Mouse (Mus musculus) urinary bladder, adult 18-20 months (tissue): ENCODE measurements at regions not wholly inside any gene's neighbourhood (a gene's known extent, or its start where the extent isn't known, plus 50 kb on each side); places are given as distances from the start of the nearest gene placed in this dataset.

ENCODE experiments used
- DNase-seq, 2 experiments: peaks; one replicate each; pipeline ENCODE4 v3.0.0; 2022; ENCODE audit warnings: low spot score in 2 of 2, mixed read lengths in 2 of 2

DNA sequence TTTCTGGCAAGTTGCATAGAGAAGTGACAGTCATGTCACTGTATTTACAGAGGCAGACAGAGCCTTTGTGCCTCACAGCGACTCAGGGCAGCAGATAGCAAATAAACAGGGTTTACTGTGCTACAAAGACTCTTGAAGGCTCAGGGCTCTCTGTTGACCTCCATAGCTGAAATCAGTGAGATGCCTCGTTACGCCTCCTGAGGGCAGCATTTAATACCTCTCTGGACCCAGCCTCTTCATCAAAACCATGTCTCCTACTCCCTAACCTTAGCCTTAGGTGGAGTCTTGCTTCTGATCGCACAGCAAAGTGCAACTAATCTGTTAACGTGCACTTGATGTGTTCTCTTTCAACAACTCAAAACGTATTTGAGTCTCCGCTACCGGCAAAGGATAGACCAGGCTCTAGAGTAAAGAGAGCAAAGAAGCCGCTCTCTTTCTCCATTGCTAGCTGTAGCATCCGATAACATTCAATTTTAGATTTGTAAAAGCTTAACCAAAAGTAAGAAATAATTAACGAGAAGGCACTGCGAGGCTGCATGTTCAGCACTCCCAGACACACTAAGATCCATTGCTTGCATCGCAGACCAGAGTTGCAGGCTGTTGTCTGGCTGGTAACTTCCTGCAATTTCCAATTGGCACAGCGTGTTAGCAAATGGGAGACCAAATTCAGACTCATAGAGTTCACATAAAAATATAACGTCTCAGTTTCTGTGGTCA is 101.1 kb upstream of the Man2a1 start:
- peak in 1 of 2 experiments; percentile 3 for DNase-seq

DNA sequence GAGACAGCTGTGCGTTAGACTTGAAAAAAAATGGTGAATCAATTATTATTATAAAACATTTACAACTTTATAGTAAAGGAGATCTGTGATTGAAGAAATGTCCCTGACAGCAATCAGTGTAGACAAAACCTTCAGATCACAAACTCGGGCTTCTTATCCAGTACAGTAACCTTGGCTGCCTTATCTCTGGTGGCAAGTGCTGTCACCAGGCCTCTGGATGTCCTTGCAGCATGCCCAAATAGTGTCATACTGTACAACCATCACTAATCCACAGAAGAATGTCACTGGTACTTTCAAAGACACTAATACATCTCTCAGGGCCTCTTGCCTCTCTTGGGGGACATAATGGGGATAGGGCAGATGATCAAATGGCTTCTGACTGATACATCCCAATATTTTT is 98.2 kb upstream of the Man2a1 start:
- DNase-seq, result no peak

DNA sequence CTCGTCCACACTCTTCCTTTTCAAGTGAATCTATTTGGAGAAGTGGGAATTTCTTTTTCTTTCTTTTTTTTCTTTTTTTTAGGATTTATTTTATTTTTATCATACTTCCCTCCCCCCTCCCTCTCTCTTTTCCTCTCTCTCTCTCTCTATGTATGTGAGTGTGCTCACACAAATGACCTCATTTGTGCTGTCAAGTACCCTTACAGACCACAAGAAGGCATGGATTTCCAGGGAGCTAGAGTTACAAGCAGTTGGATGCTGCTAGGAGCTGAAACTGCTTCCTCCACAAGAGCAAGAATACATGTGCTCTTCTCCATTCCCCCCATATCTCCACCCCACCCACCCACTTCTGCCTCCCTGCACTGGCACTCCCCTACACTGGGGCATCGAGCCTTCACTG is 94.6 kb upstream of the Man2a1 start:
- no peak for DNase-seq

DNA sequence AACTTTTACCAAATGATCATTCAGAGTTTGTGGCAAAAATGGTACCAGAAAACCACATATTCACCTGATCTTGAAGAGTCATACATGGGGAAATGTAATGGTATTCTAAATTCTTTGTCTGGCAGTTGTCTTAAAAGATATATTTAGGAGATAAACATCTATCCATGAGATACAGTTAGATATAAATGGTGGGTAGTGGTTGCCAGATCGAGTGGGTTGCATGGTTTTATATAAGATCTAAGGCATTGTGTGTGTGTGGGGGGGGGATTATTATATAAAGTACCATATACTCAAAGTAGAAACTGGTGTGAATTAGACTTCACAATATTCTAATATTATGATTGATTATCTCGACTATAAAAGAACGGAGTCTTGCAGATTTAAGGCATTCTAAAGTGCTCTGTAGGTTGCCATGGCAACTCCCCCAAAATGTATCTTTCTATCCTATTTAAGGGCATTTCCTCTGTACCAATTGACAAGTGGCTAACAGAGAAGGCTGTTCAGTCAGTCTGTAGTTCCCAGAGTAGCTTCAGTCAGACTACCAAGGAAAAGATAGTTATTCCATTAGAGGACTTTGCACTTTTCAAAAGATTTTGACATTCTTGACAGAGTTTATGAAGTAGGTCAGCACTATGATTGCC is 89.3 kb upstream of the Man2a1 start:
- no peak for DNase-seq

DNA sequence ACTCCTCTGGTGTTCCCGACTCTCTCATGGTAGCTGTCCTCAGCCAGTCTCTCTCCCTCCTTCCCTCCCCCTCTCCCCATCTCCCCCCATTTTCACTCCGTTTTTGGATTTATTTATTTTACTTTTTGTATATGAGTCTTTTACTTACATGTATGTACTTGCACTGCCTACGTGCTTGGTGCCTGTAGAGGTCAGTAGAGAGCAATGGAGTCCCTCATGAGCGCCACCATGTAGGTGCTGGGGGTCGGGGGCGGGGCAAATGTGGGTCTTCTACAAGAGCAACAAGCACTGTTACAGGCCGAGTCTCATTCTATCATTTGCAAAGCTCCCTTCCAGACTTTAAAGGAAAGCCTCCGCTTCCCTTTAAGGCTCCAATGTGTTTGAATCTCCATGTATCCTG is 78.3 kb upstream of the Man2a1 start:
- DNase-seq, result no peak

DNA sequence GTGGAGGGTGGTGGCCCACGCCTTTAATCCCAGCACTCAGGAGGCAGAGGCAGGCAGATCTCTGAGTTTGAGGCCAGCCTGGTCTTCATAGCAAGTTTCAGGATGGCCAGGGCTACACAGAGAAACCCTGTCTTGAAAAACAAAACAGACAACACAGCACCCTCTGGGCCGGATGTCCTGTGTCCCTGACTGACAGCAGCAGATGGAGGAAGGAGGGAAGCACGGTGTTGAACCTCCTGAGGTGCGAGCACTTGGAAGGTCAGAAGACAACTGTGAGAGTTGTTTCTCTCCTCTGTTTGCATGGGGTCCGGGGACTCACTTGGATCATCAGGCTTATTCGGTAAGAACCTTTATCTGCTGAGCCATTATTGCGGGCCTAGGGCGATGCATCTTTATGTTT is 76.6 kb upstream of the Man2a1 start:
- no peak for DNase-seq

DNA sequence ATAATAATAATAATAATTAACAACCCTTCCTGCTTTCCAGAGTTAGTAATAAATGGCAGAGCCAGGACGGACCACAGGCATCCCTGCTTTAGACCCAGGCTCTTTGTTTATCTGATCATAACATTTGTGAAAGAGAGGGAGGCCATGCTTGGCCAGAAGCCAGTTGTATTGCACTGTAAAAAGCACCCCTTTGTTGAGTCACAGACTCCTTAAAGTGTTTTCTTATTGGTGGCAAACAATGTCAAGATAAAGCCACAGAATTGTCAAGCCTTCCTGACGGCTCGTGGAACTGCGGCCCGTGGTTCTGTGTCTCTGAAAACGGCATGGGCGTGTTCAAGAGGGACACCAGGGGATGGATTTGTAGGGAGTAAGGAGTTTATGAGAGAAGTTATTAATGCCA is 72.7 kb upstream of the Man2a1 start:
- no peak for DNase-seq

DNA sequence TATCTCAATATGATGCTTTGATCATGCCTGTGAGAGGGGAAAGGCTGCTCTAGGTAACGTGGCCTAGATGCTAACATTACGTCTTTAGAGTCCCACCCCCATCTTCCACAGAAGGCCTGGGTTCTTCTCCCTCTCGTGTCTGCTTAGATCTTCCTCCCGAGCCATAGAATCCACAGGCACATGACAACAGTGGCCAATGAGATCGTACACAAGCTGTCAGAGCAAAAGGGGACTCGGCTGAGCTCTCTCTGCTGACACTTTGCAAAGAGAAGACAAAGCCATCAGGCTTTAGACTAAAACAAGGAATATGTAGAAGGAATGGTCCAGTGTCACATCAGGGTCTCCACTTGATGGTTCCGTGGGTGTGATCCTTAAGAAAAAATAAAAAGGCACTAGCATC is 72.1 kb upstream of the Man2a1 start:
- no peak for DNase-seq

DNA sequence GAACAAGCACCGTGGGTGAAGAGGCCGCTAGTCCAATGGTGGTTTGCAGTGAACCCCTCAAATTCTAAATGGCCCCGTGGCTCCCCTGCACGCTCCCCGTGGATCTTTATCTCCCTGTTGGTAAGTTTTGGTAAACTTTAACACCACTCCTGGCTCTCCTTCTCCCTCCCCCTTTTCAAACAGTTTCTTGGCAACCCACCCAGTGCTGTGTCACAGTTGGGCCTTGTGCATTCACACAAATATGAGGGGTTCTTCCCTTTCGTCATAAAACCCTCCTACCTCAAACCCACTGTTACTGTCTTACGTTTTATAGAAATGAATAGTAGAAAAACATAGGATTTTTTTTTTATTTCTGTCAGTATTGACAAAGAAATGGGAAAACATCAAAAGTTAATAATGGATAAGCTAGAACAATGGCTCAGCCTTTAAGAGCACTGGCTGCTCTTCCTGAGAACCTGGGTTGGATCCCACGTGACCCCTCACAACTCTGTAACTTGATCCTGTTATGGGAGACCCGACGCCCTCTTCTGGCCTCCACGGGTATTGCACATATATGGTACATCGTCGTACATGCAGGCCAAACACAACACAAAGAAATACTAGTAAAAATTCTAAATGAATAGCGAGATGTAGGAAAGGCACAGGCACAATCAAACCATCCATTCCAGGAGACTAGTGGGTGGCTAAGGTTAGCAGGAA is 71.1 kb upstream of the Man2a1 start:
- no peak for DNase-seq

DNA sequence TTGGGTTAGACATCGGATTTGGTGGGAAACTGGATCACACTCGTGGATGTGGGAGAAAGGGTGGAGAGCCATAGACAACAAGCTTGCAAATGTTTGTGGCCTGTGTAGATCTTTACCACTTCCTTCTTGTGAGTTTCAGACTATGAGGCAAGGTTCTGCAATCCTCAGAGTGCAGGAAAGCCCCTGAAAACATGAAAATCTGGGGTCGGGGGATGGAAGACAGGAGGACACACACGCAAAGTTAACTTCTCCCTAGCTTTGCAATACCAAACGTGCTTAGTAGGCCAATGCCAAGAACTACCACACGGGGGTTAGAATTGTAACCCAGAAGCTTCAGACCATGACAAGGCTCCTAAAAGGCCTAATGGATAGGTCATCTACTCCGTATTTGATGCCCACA is 69.4 kb upstream of the Man2a1 start:
- DNase-seq, result no peak

DNA sequence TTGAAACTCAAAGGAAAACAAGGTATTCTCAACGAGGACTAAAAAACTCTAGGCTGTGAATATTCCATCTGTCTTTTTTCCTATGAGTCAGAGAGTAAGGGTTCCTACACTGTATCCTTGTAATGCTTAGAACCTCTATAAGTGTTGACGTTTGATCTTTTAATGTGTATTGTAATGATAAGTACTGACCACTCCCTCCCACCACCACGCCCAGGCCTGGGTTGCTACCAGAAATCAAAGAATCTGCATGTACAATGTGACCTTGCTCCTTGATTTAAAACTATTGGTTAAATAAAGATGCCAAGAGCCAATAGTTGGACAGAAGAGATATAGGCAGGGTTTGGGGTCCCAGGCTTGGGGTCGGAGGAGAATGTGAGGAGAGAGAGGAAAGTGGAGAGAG is 66.2 kb upstream of the Man2a1 start:
- DNase-seq, result no peak

DNA sequence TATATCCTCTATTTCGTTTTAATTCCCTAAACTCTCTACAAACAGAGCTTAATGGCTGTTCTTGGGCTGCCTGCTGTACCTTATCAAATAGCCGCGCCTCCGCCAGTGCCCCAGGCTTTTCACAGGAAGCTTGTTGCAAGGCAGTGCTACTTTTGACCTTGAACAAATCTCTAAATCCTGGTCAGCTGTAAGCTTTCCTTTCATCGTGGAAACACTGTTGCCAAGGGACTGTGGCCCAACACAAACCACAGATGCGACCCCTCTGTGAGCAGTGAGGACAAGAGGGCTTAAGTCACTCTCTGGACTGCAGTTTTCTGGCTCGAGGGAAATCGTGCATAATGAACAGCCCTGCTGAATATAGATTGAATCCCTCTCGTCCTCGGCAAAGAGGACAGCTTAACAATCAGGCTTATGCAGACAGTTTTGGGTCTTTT is 62.0 kb upstream of the Man2a1 start:
- no peak for DNase-seq

DNA sequence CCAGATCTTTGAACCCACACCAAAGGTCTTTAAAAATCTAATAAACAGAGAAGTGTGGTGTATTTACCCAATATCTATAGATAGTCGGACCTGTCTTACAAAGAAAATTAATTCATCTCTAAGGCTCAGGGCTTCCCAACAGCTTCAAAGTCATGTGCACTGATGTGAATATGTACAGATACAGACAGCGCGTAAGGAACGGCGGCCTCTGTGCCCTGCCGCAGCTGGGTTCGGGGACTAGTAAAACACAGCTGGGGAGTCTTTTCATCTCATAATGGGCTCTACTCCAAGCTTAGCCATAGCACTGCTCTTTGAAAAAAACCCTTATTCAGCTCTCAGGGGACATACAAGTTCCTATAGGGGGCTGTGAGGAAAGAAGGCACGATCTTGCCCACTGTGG is 60.1 kb upstream of the Man2a1 start:
- no peak for DNase-seq

DNA sequence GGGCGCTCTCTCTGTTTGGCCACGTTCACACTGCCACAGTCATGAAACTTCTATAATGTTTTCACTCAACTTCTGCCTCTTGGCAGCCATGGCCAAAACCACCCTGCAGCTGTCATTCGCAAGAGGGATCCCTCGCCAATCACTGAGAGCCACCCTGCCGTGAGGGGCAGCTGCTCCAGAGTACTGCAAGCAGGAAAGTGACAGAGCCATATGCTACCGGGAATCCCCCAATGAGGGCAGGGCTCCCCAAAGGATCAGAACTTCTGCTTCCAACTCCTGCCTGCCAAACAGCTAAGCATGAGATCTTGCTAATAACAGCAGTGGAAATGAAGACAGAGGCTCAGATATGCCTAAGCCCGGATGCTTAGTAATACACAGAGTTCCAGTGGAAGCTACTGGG is 52.0 kb upstream of the Man2a1 start:
- DNase-seq, result no peak

DNA sequence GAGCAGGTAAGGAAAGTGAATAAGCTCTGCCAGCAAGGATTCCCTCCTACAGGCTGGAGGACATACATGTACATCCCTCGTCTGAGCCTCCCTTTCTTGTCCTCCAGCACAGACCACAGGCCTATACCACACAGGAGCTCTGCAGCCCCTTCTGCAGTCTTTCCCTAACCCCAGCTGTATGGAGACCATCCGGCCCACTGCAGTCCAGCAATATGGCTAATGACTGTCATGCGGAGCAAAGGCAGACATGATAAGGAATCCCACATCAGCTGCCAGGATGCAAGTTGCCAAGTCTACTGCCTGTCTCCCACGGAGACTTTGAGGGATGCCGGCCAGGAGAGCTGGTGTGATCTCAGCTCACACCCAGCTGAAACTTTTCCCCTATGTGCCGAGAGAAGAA is 50.5 kb upstream of the Man2a1 start:
- no peak for DNase-seq
